Mouse (Mus musculus) embryo, embryonic 11.5 days (tissue): Measurements from ENCODE around the gene Txndc16.

Experiments used
- DNase-seq: peaks from one replicate; pipeline ENCODE4 v3.0.0-alpha.2; 2012; ENCODE audit warnings: low read depth, low spot score

Gene Txndc16

GRCm38 (mm10) chr14:45155511-45156173, 64.5 kb downstream of the Txndc16 start:
- DNase-seq: no peak

DNA sequence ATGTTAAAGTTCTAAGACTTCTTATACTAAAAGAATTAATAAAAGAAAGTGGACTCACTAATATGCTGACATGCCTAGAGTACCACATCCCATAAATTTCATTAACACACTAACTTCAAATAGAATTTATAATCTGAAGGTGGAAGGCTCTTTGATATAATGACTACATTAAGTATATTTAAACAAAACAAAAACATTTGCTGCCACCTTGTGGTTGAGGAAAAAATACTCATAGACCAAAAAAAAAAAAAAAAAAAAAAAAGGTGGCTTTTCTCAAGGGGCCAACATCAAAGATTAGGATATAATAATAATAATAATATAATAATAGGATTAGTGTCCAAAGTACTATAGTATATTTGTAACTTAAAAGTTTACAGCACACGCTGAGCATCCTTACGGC, 66.9 kb downstream of the Txndc16 start:
- peak; percentile 14 for DNase-seq

GRCm38 (mm10) chr14:45142511-45142910, 77.6 kb downstream of the Txndc16 start:
- DNase-seq: peak; percentile 13

GRCm38 (mm10) chr14:45140344-45141080, 79.6 kb downstream of the Txndc16 start:
- DNase-seq: no peak

DNA sequence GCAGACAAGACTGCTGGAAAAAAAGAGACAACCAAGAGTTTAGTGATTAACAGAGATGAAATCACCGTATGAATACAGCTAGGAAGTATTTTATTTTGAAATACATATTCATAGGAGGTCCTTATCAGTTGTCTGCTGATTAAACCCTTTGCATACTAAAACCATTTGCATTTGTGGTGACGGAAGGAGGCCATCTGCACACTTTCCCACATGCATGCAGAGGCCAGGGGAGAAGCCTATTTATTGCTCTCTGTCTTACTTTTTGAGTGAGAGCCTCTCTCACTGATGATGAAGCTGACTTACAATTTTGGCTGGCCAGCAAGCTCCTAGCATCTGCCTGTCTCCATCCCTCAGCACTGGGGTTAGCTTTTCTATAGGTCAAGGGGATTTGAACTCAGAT, 84.2 kb downstream of the Txndc16 start:
- DNase-seq: no peak

DNA sequence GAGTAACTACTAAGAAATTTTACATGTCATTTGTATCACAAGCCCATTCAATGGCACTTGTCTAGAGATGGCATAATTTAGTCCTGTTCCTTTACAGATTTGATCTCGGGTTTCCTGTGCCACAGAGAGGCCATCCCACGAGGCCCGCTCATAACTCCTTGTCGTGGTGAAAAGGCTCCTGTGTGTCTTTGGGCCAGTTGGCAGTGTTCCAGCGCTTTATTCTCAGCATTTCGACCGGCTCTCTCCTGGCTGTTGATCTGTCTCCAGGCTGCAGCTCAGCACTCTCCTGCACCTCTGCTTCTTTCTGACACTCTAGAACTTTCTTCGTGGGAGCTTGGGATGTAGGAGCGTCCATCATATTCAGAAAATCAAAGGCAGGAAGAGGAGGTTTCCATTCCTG, 84.6 kb downstream of the Txndc16 start:
- peak; percentile 19 for DNase-seq

DNA sequence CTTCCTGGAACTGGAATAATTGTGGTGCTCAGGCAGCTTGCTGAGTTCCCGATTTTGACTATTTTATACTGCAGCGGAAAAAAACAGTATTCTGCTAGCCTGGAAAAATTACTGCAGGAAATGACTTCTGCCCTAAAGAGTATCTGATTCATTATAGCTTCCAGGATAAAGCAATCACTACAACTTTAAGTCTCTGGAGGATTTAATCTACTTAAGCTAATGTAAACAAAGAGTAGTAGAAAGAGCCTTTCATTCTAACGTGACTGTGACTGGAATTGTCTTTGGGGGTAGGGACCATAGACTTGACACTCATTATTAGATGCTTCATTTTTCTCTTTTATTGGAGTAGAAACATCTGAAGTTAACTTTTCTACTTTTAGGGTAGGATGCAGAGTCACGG, 101.8 kb downstream of the Txndc16 start:
- no peak for DNase-seq

DNA sequence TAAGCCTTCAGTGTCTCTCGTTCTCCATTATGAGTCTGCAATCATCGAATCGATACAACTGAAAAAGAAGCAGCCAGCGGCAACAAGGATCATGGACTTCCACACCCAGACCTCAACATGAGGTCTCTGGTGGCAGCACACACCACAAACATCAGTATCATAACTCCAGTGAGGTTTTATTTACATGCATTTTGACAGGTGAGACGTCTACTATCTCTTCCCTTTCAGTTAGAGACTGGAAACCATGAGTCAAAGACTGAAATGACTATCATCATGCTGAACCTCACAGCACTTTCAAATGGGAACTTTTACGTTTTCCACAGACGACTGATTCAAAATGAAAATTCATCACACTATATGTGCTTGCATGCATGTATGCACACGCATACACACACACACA, 117.9 kb downstream of the Txndc16 start:
- DNase-seq: no peak

GRCm38 (mm10) chr14:45092327-45092726, 127.8 kb downstream of the Txndc16 start:
- DNase-seq: no peak

- DNase-seq: no peak
Observed at GRCm38 (mm10) chr14:45090011-45090410, 130.1 kb downstream of the Txndc16 start.

GRCm38 (mm10) chr14:45085651-45086425, 134.3 kb downstream of the Txndc16 start:
- DNase-seq: no peak

- no peak for DNase-seq
Observed at GRCm38 (mm10) chr14:45084656-45085280, 135.4 kb downstream of the Txndc16 start.

DNA sequence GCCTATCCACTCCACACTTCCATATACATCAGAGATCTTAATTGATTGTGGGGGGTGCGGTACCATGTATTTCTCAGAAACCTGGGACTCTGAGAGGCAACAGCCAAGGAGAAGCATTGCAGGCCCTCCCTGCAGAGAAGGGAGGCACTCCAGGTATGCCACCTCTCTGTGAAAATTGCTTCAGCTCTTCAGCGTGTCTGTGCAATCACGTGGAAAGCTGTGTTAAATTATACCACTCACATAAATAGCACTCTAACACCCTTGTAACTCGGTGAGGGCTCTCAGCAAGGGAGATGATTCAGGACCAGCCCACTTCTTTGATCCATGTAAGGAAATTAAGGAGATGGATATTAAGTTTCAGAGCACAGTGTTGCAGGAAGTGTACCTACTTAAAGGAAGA, 136.6 kb downstream of the Txndc16 start:
- no peak for DNase-seq
